Mouse (Mus musculus) midbrain, embryonic 16.5 days (tissue): ENCODE measurements at regions not wholly inside any gene's neighbourhood (a gene's known extent, or its start where the extent isn't known, plus 50 kb on each side); places are given as distances from the start of the nearest gene placed in this dataset.
A peak's percentile ranks its signal among the peaks of the same experiment; 100 is the strongest.
"Not testable (repeated sequence)": the region's sequence is repeated elsewhere in the genome, so short reads cannot be mapped to it uniquely, and the experiment has no call there.

Experiments
- ATAC-seq: fragments of 200-750 bp; cut with Nextera tagmentation; 2 replicates; pipeline ENCODE4 v1.8.0; 2017; ENCODE audit warnings: moderate TSS enrichment
- H3K27ac ChIP-seq: fragments of 300-500 bp; sonication (generic); 2 replicates; pipeline ENCODE4 v1.5.1; 2014; ENCODE audit warnings: mild to moderate bottlenecking, low read length, mixed read lengths
- H3K27me3 ChIP-seq: fragments of 300-500 bp; sonication (generic); 2 replicates; pipeline ENCODE4 v1.6.1; 2014; ENCODE audit warnings: low read depth, low read length, mixed read lengths; ENCODE audit not compliant: control insufficient read depth, insufficient read depth
- H3K36me3 ChIP-seq: fragments of 300-500 bp; sonication (generic); 2 replicates; pipeline ENCODE4 v1.6.1; 2014; ENCODE audit warnings: mild to moderate bottlenecking, low read length, moderate library complexity, mixed read lengths; ENCODE audit not compliant: control insufficient read depth, insufficient read depth
- H3K4me1 ChIP-seq: fragments of 300-500 bp; sonication (generic); 2 replicates; pipeline ENCODE4 v1.6.1; 2014; ENCODE audit warnings: mild to moderate bottlenecking, low read length, mixed read lengths; ENCODE audit not compliant: control insufficient read depth, insufficient read depth
- H3K4me2 ChIP-seq: fragments of 300-500 bp; sonication (generic); 2 replicates; pipeline ENCODE4 v1.6.1; 2014; ENCODE audit warnings: mild to moderate bottlenecking, low read length, mixed read lengths
- H3K4me3 ChIP-seq: fragments of 300-500 bp; sonication (generic); 2 replicates; pipeline ENCODE4 v1.5.1; 2014; ENCODE audit warnings: low read depth, mild to moderate bottlenecking, low read length, moderate library complexity, mixed read lengths
- H3K9ac ChIP-seq: fragments of 300-500 bp; sonication (generic); 2 replicates; pipeline ENCODE4 v1.6.1; 2014; ENCODE audit warnings: low read depth, low read length, mixed read lengths
- H3K9me3 ChIP-seq: fragments of 300-500 bp; sonication (generic); replicated peaks from 2 replicates; pipeline ENCODE4 v1.6.1; 2014; ENCODE audit warnings: mild to moderate bottlenecking, low read length, mixed read lengths; ENCODE audit not compliant: control insufficient read depth, poor library complexity, severe bottlenecking
- WGBS: fragments of 180-500 bp; shearing (Covaris S2); extraction: QIAGEN DNeasy Blood & Tissue Kit; methylation state at CpG from one replicate; pipeline ENCODE4 v1.1.7; 2014; 5-methylcytosine and 5-hydroxymethylcytosine counted together

DNA sequence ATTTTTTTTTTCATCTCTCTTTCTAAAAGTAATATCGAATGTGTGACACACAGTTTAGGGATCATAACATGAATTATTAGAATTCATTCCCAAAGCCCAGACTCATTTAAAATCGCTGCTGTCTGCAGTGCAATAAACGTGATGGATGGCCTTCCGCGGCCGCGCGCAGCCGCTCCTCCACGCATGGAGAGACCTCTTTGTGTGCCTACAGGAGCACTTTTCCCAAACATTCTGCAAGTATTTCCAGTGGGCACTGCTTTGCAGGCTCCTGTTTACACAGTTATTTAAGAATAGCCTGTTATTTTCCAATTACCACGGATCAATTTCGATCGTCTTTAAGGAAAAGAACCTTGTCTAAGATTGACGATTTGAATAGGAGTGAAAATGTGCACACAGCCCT lies 115.6 kb downstream of the Akr1d1 start:
- peak overlapping the region; percentile 50 for H3K27ac ChIP-seq
- H3K27me3 ChIP-seq: no peaks in the 10 kb centered on the region
- ATAC-seq: no peak
- no peak overlapping the region for H3K4me2 ChIP-seq
- H3K9ac ChIP-seq: no peak overlapping the region
- H3K36me3 ChIP-seq: no peaks in the 10 kb centered on the region
- 64% methylated on average over 14 of the region's 14 CpGs for WGBS
- H3K4me3 ChIP-seq: no peak overlapping the region
- H3K9me3 ChIP-seq: no peaks in the 10 kb centered on the region
- H3K4me1 ChIP-seq: peaks cover 24% of the 10 kb centered on the region

DNA sequence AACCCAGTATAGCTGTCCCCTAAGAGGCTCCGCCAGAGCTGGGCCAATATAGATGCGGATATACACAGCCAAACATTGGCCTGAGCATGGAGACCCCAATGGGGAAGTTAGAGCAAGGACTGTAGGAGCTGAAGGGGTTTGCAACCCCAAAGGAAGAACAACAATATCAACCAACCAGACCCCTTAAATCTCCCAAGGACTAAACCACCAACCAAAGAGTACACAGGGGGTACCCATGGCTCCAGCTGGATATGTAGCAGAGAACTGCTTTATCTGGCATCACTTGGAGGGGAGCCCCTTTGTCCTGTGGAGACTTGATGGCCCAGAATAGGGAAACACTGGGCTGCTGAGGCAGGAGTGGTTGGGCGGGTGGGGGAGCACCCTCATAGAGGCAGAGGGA lies 127.3 kb downstream of the Akr1d1 start:
- not testable (repeated sequence) for H3K4me3 ChIP-seq, H3K9ac ChIP-seq, ATAC-seq, H3K27ac ChIP-seq, H3K4me2 ChIP-seq, H3K27me3 ChIP-seq, H3K36me3 ChIP-seq, H3K9me3 ChIP-seq, H3K4me1 ChIP-seq
- 97% methylated on average over 3 of the region's 3 CpGs for WGBS

DNA sequence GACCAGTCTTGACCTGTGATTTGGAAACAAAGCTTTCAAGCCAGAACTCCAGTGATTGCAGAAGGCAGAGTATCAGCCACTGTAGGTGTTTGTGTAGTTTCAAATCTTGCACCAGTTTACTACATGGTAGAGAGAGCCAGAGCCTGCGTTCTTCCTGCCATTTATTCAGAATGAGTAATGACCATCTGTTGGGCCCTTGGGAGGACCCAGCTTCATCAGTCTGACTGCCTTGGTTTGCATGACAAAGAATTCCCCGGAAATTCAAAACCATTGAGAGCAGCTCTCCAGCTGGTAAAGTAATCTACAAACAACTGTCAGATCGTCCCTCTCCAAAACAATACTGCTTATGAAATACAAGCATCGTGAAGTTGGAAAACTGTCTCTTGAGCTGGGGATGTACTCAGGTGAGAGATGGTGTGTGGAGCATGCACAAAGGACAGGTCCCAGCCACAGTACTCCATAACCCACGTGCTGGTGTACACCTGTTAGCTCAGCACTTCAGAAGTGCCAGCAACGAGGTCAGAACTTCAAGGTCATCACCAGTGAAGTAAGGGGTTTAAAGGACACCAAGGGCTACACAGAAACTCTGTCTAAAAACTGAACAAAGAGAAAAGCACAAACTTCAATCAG lies 128.2 kb downstream of the Akr1d1 start:
- H3K4me1 ChIP-seq: no peaks in the 10 kb centered on the region
- ATAC-seq: no peak

DNA sequence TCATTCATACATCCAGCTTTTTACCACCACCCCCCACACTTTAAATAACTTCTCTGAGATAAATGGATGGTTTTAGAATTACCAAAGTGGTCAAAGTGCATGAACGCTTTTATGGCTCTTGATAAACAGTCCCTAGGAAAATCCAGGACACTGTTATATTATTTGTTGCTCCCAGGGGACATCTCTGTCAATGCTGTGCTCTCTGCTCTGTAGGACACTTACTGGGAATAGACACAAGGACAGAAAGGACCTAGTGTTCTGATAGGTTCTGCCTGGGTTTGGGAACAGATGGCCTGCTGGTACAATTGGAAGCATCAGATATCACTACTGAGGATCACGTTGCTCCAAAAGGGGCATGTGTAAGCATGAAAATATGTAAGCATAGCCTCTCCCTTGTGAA lies 132.8 kb downstream of the Akr1d1 start:
- no peak overlapping the region for H3K4me2 ChIP-seq
- no peak overlapping the region for H3K27ac ChIP-seq
- no peak overlapping the region for H3K4me3 ChIP-seq
- no peaks in the 10 kb centered on the region for H3K27me3 ChIP-seq
- no peaks in the 10 kb centered on the region for H3K4me1 ChIP-seq
- no peaks in the 10 kb centered on the region for H3K36me3 ChIP-seq
- H3K9me3 ChIP-seq: no peaks in the 10 kb centered on the region
- ATAC-seq: no peak
- H3K9ac ChIP-seq: no peak overlapping the region
- WGBS: 65% methylated on average over 2 of the region's 2 CpGs

More for the DNA sequence above, 128.2 kb downstream of the Akr1d1 start:
- Histone ChIP-seq H3K4me2 (no peak overlapping the region), H3K27ac (no peak overlapping the region), H3K36me3 (no peaks in the 10 kb centered on the region), H3K9ac (no peak overlapping the region), H3K27me3 (no peaks in the 10 kb centered on the region), H3K9me3 (no peaks in the 10 kb centered on the region), H3K4me3 (no peak overlapping the region)
- 14% methylated on average over 6 of the region's 6 CpGs for WGBS

DNA sequence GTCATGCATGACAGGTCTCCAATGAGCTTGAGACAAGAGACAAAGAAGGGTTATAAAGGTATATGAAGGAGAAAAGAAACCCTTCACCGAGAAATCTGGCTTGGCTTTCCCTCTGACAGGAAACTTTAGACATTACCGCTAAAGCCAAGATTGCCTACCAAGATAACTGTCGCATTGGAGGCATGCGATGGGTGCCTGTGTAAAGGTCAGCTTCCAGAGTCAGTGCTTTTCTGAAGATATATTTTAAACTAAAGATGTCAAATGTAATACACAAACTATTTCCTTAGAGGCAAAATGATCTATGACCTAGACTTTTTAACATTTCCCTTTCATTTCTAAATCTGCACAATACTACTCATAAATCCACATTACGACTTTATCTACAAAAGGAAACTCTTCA lies 135.6 kb downstream of the Akr1d1 start:
- WGBS: 92% methylated on average over 5 of the region's 5 CpGs
- no peak overlapping the region for H3K27ac ChIP-seq
- no peaks in the 10 kb centered on the region for H3K27me3 ChIP-seq
- no peak overlapping the region for H3K9ac ChIP-seq
- no peaks in the 10 kb centered on the region for H3K36me3 ChIP-seq
- H3K4me2 ChIP-seq: no peak overlapping the region
- ATAC-seq: no peak
- H3K4me1 ChIP-seq: no peaks in the 10 kb centered on the region
- no peak overlapping the region for H3K4me3 ChIP-seq
- no peaks in the 10 kb centered on the region for H3K9me3 ChIP-seq

DNA sequence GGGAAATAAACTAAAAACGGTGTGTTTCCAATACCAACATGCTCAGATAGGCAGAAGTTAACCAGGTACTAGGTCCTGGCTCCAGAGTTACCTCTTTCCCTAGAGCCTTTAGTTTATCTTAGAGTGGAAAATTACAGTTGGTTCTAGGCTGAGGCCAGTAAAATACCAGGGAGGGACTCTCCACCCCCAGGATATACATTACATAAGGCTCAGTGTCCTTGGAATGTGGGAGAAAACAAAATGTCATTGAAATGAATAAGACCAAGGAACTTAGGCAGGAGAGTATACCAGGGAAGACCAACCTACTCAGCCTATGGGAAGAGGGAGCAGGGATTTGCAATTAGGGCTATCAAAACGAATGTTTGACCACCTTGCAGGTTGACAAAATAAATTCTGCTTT lies 139.4 kb downstream of the Akr1d1 start:
- no peaks in the 10 kb centered on the region for H3K4me1 ChIP-seq
- H3K4me3 ChIP-seq: no peak overlapping the region
- ATAC-seq: no peak
- H3K27me3 ChIP-seq: no peaks in the 10 kb centered on the region
- WGBS: 66% methylated on average over 2 of the region's 2 CpGs
- H3K9me3 ChIP-seq: no peaks in the 10 kb centered on the region
- H3K9ac ChIP-seq: no peak overlapping the region
- H3K36me3 ChIP-seq: no peaks in the 10 kb centered on the region
- no peak overlapping the region for H3K4me2 ChIP-seq
- no peak overlapping the region for H3K27ac ChIP-seq

DNA sequence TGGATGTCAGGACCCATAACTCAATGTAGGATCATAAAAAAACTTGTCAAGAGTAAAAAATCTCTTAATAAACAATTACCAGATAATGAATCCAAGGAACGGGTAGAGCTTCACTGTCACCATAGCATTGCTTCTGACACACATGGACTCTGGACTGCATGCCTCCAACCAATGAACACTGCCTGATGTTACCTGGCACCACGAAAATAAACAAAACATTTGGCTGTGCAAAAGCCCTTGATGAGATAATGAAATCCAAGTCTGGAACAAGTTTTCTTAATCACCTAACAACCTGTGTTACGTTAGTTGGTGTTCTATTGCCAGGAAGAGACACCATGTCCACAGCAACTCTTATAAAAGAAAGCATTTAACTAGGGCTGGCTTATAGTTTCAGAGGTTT lies 140.7 kb downstream of the Akr1d1 start:
- H3K27me3 ChIP-seq: no peaks in the 10 kb centered on the region
- no peak overlapping the region for H3K4me3 ChIP-seq
- no peak overlapping the region for H3K27ac ChIP-seq
- H3K4me2 ChIP-seq: no peak overlapping the region
- no peaks in the 10 kb centered on the region for H3K9me3 ChIP-seq
- WGBS: 88% methylated on average over 3 of the region's 3 CpGs
- H3K36me3 ChIP-seq: no peaks in the 10 kb centered on the region
- ATAC-seq: no peak
- no peaks in the 10 kb centered on the region for H3K4me1 ChIP-seq
- no peak overlapping the region for H3K9ac ChIP-seq

DNA sequence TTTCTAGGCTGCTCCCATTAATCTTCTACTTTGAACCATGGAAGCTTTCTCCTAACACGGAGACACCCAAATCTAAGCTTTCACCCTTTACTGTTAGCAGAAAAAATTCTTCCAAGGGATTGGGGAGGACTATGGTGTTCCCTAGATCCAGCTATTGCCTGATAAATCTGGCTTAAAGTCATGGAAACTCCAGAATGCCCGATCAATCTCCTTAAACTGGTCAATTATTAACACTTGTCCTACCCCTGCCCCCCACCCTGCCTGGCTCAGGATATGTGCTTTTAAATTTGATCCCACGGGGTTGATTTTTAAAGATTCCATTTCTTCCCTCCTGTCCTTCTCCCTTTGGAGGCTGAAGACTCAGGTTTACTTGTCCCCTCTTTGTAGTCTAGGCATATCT lies 149.9 kb downstream of the Akr1d1 start:
- Histone ChIP-seq H3K4me2 (no peak overlapping the region), H3K9ac (no peak overlapping the region), H3K4me3 (no peak overlapping the region), H3K27ac (no peak overlapping the region), H3K9me3 (no peaks in the 10 kb centered on the region), H3K4me1 (no peaks in the 10 kb centered on the region), H3K36me3 (no peaks in the 10 kb centered on the region), H3K27me3 (no peaks in the 10 kb centered on the region)
- no peak for ATAC-seq
- WGBS: 76% methylated on average over 3 of the region's 3 CpGs

DNA sequence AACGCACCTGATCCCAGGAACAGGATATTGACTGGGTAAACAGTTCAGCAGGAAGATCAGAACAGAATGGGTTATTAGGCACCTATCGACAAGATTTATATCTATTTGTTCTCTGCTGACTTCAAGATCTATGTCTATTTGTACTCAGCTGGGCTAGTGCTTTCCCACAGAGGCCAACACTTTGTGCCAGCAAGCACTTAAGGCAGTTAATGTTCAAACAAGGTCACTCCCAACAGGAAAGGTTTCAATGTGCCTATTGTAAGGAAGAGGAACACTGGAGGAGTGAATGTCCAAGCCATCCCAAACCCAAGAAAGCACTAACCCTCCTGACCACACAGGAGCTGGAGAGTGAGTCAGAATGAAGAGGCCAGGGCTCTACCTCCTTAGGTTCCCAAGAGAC lies 151.4 kb downstream of the Akr1d1 start:
- H3K9me3 ChIP-seq, H3K27me3 ChIP-seq, H3K27ac ChIP-seq, H3K36me3 ChIP-seq, H3K9ac ChIP-seq, ATAC-seq, H3K4me1 ChIP-seq, H3K4me2 ChIP-seq, H3K4me3 ChIP-seq: not testable (repeated sequence)
- 95% methylated on average over 2 of the region's 2 CpGs for WGBS
